Mouse (Mus musculus) hindbrain, embryonic 13.5 days (tissue): ENCODE results near the gene Dvl2. TPM values are rescaled to one million over a fixed set of nuclear protein-coding genes. Genes with fewer than 3 reads are reported as not detected.

Experiments
- ATAC-seq: fragments of 200-750 bp; cut with Nextera tagmentation; 2 replicates; pipeline ENCODE4 v1.8.0; 2017; ENCODE audit warnings: moderate TSS enrichment; ENCODE audit not compliant: low FRiP score
- H3K27ac ChIP-seq: fragments of 300-500 bp; sonication (generic); 2 replicates; pipeline ENCODE4 v1.5.1; 2015; ENCODE audit warnings: inconsistent platforms, mild to moderate bottlenecking, moderate library complexity
- H3K27me3 ChIP-seq: fragments of 300-500 bp; sonication (generic); 2 replicates; pipeline ENCODE4 v1.6.1; 2015; ENCODE audit warnings: mild to moderate bottlenecking, inconsistent platforms
- H3K36me3 ChIP-seq: fragments of 300-500 bp; sonication (generic); 2 replicates; pipeline ENCODE4 v1.6.1; 2015; ENCODE audit warnings: mild to moderate bottlenecking, inconsistent platforms
- H3K4me1 ChIP-seq: fragments of 300-500 bp; sonication (generic); replicated peaks from 2 replicates; pipeline ENCODE4 v1.6.1; 2015; ENCODE audit warnings: inconsistent platforms
- H3K4me2 ChIP-seq: fragments of 300-500 bp; sonication (generic); 2 replicates; pipeline ENCODE4 v1.6.1; 2015; ENCODE audit warnings: inconsistent platforms, mild to moderate bottlenecking, moderate library complexity
- H3K4me3 ChIP-seq: fragments of 300-500 bp; sonication (generic); 2 replicates; pipeline ENCODE4 v1.5.1; 2015; ENCODE audit warnings: mild to moderate bottlenecking, inconsistent platforms
- H3K9ac ChIP-seq: fragments of 300-500 bp; sonication (generic); 2 replicates; pipeline ENCODE4 v1.6.1; 2015; ENCODE audit warnings: mild to moderate bottlenecking, inconsistent platforms
- H3K9me3 ChIP-seq: fragments of 300-500 bp; sonication (generic); 2 replicates; pipeline ENCODE4 v1.6.1; 2016; ENCODE audit warnings: inconsistent platforms
- WGBS: fragments of 180-500 bp; shearing (Covaris S2); methylation state at CpG from one replicate; pipeline ENCODE4 v1.1.7; 2015; 5-methylcytosine and 5-hydroxymethylcytosine counted together
- polyA plus RNA-seq: library from polyadenylated mRNA; unstranded; fragments of >200 nt; fragmentation: Nextera tagmentation; extraction: Ambion mirVana; gene quantifications from 2 replicates; pipeline ENCODE4 v1.2.1, GENCODE M21; 2015

The Dvl2 gene
- polyA plus RNA-seq, 1 experiment from 2014 or later = 28.6 TPM

- no peak for ATAC-seq
- 37% methylated on average over 17 of the region's 17 CpGs for WGBS
- Histone ChIP-seq H3K9me3 (no peaks in the 10 kb centered on the region), H3K4me3 (peak overlapping the region; percentile 25), H3K27me3 (peaks cover 73% of the 10 kb centered on the region), H3K27ac (no peak overlapping the region), H3K9ac (peak overlapping the region; percentile 19; the same call in 1 of the 2 replicates), H3K4me1 (peaks cover 20% of the 10 kb centered on the region), H3K36me3 (peaks cover 39% of the 10 kb centered on the region), H3K4me2 (peak overlapping the region; percentile 47)
Observed at GRCm38 (mm10) chr11:69966860-69967517, 33.4 kb upstream of the Dvl2 start.

GRCm38 (mm10) chr11:69968793-69969192 lies 31.6 kb upstream of the Dvl2 start:
- H3K4me2 ChIP-seq = no peak overlapping the region
- peaks cover 55% of the 10 kb centered on the region for H3K27me3 ChIP-seq
- H3K9ac ChIP-seq = no peak overlapping the region
- H3K4me1 ChIP-seq = peaks cover 20% of the 10 kb centered on the region
- 88% methylated on average over 4 of the region's 4 CpGs for WGBS
- H3K4me3 ChIP-seq = no peak overlapping the region
- no peak for ATAC-seq
- H3K36me3 ChIP-seq = peaks cover 57% of the 10 kb centered on the region
- H3K9me3 ChIP-seq = no peaks in the 10 kb centered on the region
- H3K27ac ChIP-seq = no peak overlapping the region

GRCm38 (mm10) chr11:69970222-69970621 lies 30.2 kb upstream of the Dvl2 start:
- H3K36me3 ChIP-seq = peaks cover 72% of the 10 kb centered on the region

GRCm38 (mm10) chr11:69970775-69971174 lies 29.6 kb upstream of the Dvl2 start:
- Histone ChIP-seq H3K36me3 (peaks cover 77% of the 10 kb centered on the region), H3K4me1 (peaks cover 12% of the 10 kb centered on the region), H3K4me2 (no peak overlapping the region), H3K9me3 (no peaks in the 10 kb centered on the region), H3K4me3 (no peak overlapping the region), H3K27me3 (peaks cover 35% of the 10 kb centered on the region), H3K27ac (no peak overlapping the region), H3K9ac (no peak overlapping the region)
- no peak for ATAC-seq
- WGBS = 83% methylated on average over 3 of the region's 3 CpGs

More at GRCm38 (mm10) chr11:69970222-69970621, 30.2 kb upstream of the Dvl2 start:
- Histone ChIP-seq H3K9ac (no peak overlapping the region), H3K4me3 (no peak overlapping the region), H3K27ac (no peak overlapping the region), H3K4me1 (peaks cover 16% of the 10 kb centered on the region), H3K27me3 (peaks cover 41% of the 10 kb centered on the region), H3K4me2 (no peak overlapping the region), H3K9me3 (no peaks in the 10 kb centered on the region)
- 88% methylated on average over 6 of the region's 6 CpGs for WGBS
- ATAC-seq = no peak

GRCm38 (mm10) chr11:69974907-69975306 lies 25.5 kb upstream of the Dvl2 start:
- Histone ChIP-seq H3K27ac (no peak overlapping the region), H3K4me3 (no peak overlapping the region), H3K9ac (no peak overlapping the region), H3K36me3 (peaks cover 78% of the 10 kb centered on the region), H3K9me3 (no peaks in the 10 kb centered on the region), H3K4me2 (no peak overlapping the region), H3K4me1 (peaks cover 10% of the 10 kb centered on the region), H3K27me3 (no peaks in the 10 kb centered on the region)
- WGBS = 95% methylated on average over 2 of the region's 2 CpGs
- ATAC-seq = no peak

GRCm38 (mm10) chr11:69976271-69976670 lies 24.1 kb upstream of the Dvl2 start:
- Histone ChIP-seq H3K27me3 (no peaks in the 10 kb centered on the region), H3K4me2 (no peak overlapping the region), H3K9ac (no peak overlapping the region), H3K9me3 (no peaks in the 10 kb centered on the region), H3K27ac (no peak overlapping the region), H3K4me3 (no peak overlapping the region), H3K36me3 (peaks cover 68% of the 10 kb centered on the region), H3K4me1 (peaks cover 10% of the 10 kb centered on the region)
- 88% methylated on average over 4 of the region's 4 CpGs for WGBS
- no peak for ATAC-seq

GRCm38 (mm10) chr11:69979827-69980195 lies 20.6 kb upstream of the Dvl2 start:
- Histone ChIP-seq H3K4me2 (peak overlapping the region; percentile 94), H3K4me1 (peaks cover 33% of the 10 kb centered on the region), H3K9ac (peak overlapping the region; percentile 98), H3K27me3 (no peaks in the 10 kb centered on the region), H3K36me3 (peaks cover 40% of the 10 kb centered on the region), H3K4me3 (peak overlapping the region; percentile 99), H3K9me3 (no peaks in the 10 kb centered on the region), H3K27ac (peak overlapping the region; percentile 99)
- ATAC-seq = no peak
- WGBS = 3% methylated on average over 16 of the region's 16 CpGs

- WGBS = under 1% methylated on average over 42 of the region's 60 CpGs
- ATAC-seq = peak; percentile 94
- Histone ChIP-seq H3K27me3 (no peaks in the 10 kb centered on the region), H3K4me1 (peaks cover 33% of the 10 kb centered on the region), H3K27ac (peak overlapping the region; percentile 99), H3K36me3 (peaks cover 40% of the 10 kb centered on the region), H3K9ac (peak overlapping the region; percentile 98), H3K4me3 (peak overlapping the region; percentile 99), H3K4me2 (peak overlapping the region; percentile 94), H3K9me3 (no peaks in the 10 kb centered on the region)
Observed at GRCm38 (mm10) chr11:69980196-69981140, 19.9 kb upstream of the Dvl2 start.

- WGBS = under 1% methylated on average over 43 of the region's 43 CpGs
- peaks cover 33% of the 10 kb centered on the region for H3K4me1 ChIP-seq
- H3K4me2 ChIP-seq = peak within 1 kb of the TSS; percentile 94
- peaks cover 37% of the 10 kb centered on the region for H3K36me3 ChIP-seq
- H3K27me3 ChIP-seq = no peaks in the 10 kb centered on the region
- peak within 1 kb of the TSS; percentile 98 for H3K9ac ChIP-seq
- peak within 1 kb of the TSS; percentile 99 for H3K4me3 ChIP-seq
- peak within 1 kb of the TSS; percentile 99 for H3K27ac ChIP-seq
- ATAC-seq = peak; percentile 60
- no peaks in the 10 kb centered on the region for H3K9me3 ChIP-seq
Observed at GRCm38 (mm10) chr11:69981141-69981762, 19.1 kb upstream of the Dvl2 start, which contains the start of gene Ctdnep1. TSS of gene Ctdnep1 (plus strand) at chr11:69981156.

- Histone ChIP-seq H3K4me1 (peaks cover 33% of the 10 kb centered on the region), H3K36me3 (peaks cover 37% of the 10 kb centered on the region), H3K4me2 (peak within 1 kb of the TSS; percentile 94), H3K27me3 (no peaks in the 10 kb centered on the region), H3K9ac (peak within 1 kb of the TSS; percentile 98), H3K9me3 (no peaks in the 10 kb centered on the region), H3K27ac (peak within 1 kb of the TSS; percentile 99), H3K4me3 (peak within 1 kb of the TSS; percentile 99)
- 66% methylated on average over 8 of the region's 8 CpGs for WGBS
- no peak for ATAC-seq
Observed at GRCm38 (mm10) chr11:69982225-69982624, 18.2 kb upstream of the Dvl2 start, which contains the start of gene Elp5. TSS of gene Elp5 (minus strand) at chr11:69982517.

- Histone ChIP-seq H3K9me3 (no peaks in the 10 kb centered on the region), H3K36me3 (peaks cover 36% of the 10 kb centered on the region), H3K4me2 (peak overlapping the region; percentile 94), H3K4me3 (peak overlapping the region; percentile 99), H3K9ac (peak overlapping the region; percentile 98), H3K27ac (0 out of 2 replicates have a peak overlapping the region, but pooled peaks have one; percentile 9), H3K27me3 (no peaks in the 10 kb centered on the region), H3K4me1 (peaks cover 33% of the 10 kb centered on the region)
- ATAC-seq = no peak
- WGBS = 35% methylated on average over 5 of the region's 5 CpGs
Observed at GRCm38 (mm10) chr11:69982877-69983276, 17.5 kb upstream of the Dvl2 start.

GRCm38 (mm10) chr11:69983377-69983776 lies 17.0 kb upstream of the Dvl2 start:
- H3K27me3 ChIP-seq = no peaks in the 10 kb centered on the region
- H3K4me2 ChIP-seq = peak overlapping the region; percentile 94
- H3K4me3 ChIP-seq = peak overlapping the region; percentile 99
- no peak for ATAC-seq
- H3K27ac ChIP-seq = no peak overlapping the region
- no peaks in the 10 kb centered on the region for H3K9me3 ChIP-seq
- peaks cover 41% of the 10 kb centered on the region for H3K36me3 ChIP-seq
- 85% methylated on average over 4 of the region's 4 CpGs for WGBS
- H3K9ac ChIP-seq = peak overlapping the region; percentile 98
- peaks cover 33% of the 10 kb centered on the region for H3K4me1 ChIP-seq
